Mouse (Mus musculus): ENCODE results near the gene Dido1. TPM values are rescaled to one million over a fixed set of nuclear protein-coding genes. Genes with fewer than 3 reads are reported as not detected.

Dido1 gene
- polyA plus RNA-seq, 1 experiment from 2014 or later, result 40.0 TPM

DNA sequence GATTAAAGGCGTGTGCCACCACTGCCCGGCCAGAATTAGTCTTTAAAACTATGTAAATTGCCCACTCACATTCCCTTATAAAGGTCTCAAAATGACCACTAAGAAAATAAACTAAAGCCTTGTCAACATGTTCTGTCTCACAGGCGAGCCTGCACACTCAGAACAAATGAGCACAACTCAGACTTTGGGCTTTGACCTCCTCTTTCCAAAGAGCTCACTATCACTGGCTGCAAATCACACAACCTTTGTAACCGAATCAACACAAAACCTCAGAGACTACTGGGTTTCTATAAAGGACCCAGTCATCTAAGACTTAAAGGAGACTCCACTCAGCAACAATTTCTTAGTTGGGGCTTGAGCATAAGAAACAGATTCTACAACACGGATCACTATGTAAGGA, 9.3 kb downstream of the Dido1 start:
- Histone ChIP-seq H3K27ac (no peak overlapping the region), H3K9me3 (replicated peaks) (no peaks in the 10 kb centered on the region), H3K36me3 (peaks cover 7% of the 10 kb centered on the region), H3K27me3 (ENCODE audit: low read depth, poor library complexity, severe bottlenecking) (no peaks in the 10 kb centered on the region), H3K4me1 (peaks cover 30% of the 10 kb centered on the region), H3K4me3 (peak overlapping the region; percentile 77)
- no peak for DNase-seq (ENCODE audit: low spot score)
- WGBS, result 85% methylated on average over 5 of the region's 5 CpGs

DNA sequence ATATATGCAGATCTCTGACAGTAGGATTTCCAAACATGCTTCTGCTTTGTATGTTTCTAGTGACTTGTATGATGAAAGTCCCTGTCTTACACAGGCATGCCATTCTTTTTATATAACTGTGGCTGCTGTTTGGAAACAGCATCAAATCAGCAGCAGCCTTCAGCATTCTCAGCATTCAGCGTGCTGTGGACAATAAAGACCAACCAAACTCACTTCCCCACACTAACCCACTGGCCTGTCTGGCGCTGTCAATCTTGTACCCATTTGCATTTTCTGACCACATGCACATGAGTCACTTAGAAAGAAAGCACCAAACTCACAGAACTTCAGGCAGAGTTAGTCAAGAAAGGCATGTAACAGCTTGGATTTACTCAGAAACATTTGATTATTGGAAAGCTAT, 14.6 kb downstream of the Dido1 start:
- 92% methylated on average over 2 of the region's 2 CpGs for WGBS
- Histone ChIP-seq H3K4me3 (no peak overlapping the region), H3K9me3 (replicated peaks) (no peaks in the 10 kb centered on the region), H3K4me1 (peaks cover 8% of the 10 kb centered on the region), H3K27ac (no peak overlapping the region), H3K27me3 (ENCODE audit: low read depth, poor library complexity, severe bottlenecking) (no peaks in the 10 kb centered on the region), H3K36me3 (peaks cover 16% of the 10 kb centered on the region)
- DNase-seq (ENCODE audit: low spot score), result no peak

- H3K9me3 ChIP-seq (replicated peaks), result no peaks in the 10 kb centered on the region
- WGBS, result 5% methylated on average over 1 of the region's 1 CpGs
- no peaks in the 10 kb centered on the region for H3K27me3 ChIP-seq (ENCODE audit: low read depth, poor library complexity, severe bottlenecking)
- H3K27ac ChIP-seq, result no peak overlapping the region
- no peak overlapping the region for H3K4me3 ChIP-seq
- H3K36me3 ChIP-seq, result peaks cover 42% of the 10 kb centered on the region
- H3K4me1 ChIP-seq, result no peaks in the 10 kb centered on the region
- no peak for DNase-seq (ENCODE audit: low spot score)
Measured at GRCm38 (mm10) chr2:180692630-180693029, 17.2 kb downstream of the Dido1 start.

- Histone ChIP-seq H3K9me3 (replicated peaks) (no peaks in the 10 kb centered on the region), H3K4me3 (no peak overlapping the region), H3K27me3 (ENCODE audit: low read depth, poor library complexity, severe bottlenecking) (no peaks in the 10 kb centered on the region), H3K36me3 (peaks cover 70% of the 10 kb centered on the region), H3K4me1 (no peaks in the 10 kb centered on the region), H3K27ac (no peak overlapping the region)
- no peak for DNase-seq (ENCODE audit: low spot score)
- 92% methylated on average over 5 of the region's 5 CpGs for WGBS
Measured at GRCm38 (mm10) chr2:180689841-180690240, 20.0 kb downstream of the Dido1 start.

GRCm38 (mm10) chr2:180684031-180684430, 25.8 kb downstream of the Dido1 start:
- peaks cover 97% of the 10 kb centered on the region for H3K36me3 ChIP-seq
- no peak overlapping the region for H3K27ac ChIP-seq
- H3K4me1 ChIP-seq, result no peaks in the 10 kb centered on the region
- 96% methylated on average over 4 of the region's 4 CpGs for WGBS
- H3K9me3 ChIP-seq (replicated peaks), result no peaks in the 10 kb centered on the region
- no peak for DNase-seq (ENCODE audit: low spot score)
- H3K4me3 ChIP-seq, result no peak overlapping the region
- H3K27me3 ChIP-seq (ENCODE audit: low read depth, poor library complexity, severe bottlenecking), result no peaks in the 10 kb centered on the region

- Histone ChIP-seq H3K36me3 (peaks cover 94% of the 10 kb centered on the region), H3K27me3 (ENCODE audit: low read depth, poor library complexity, severe bottlenecking) (no peaks in the 10 kb centered on the region), H3K4me3 (no peak overlapping the region), H3K27ac (no peak overlapping the region), H3K9me3 (replicated peaks) (no peaks in the 10 kb centered on the region), H3K4me1 (no peaks in the 10 kb centered on the region)
- no peak for DNase-seq (ENCODE audit: low spot score)
- 95% methylated on average over 2 of the region's 2 CpGs for WGBS
Measured at GRCm38 (mm10) chr2:180683524-180683923, 26.3 kb downstream of the Dido1 start.

DNA sequence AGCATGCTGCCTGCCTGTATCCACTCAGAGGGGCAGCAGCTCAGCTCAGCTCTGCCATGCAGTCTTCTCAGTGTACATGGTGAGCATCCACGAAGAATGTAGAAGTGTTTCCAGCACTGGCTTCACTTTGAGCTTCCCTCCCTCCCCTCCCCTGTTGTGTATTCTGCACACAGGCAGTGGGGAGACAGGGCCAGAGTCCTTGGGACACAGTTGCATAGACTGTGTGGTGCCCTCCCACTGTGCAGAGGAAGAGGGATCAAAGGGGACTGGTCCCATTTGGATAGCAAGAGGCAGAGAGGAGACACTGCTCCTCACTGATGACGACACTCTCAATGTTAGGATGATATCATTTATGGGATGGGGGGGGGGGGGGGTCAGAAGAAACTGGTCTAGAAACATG, 28.6 kb downstream of the Dido1 start:
- Histone ChIP-seq H3K36me3 (peaks cover 71% of the 10 kb centered on the region), H3K27ac (no peak overlapping the region), H3K4me3 (no peak overlapping the region), H3K9me3 (replicated peaks) (no peaks in the 10 kb centered on the region), H3K4me1 (no peaks in the 10 kb centered on the region), H3K27me3 (ENCODE audit: low read depth, poor library complexity, severe bottlenecking) (no peaks in the 10 kb centered on the region)
- DNase-seq (ENCODE audit: low spot score), result no peak
- 75% methylated on average over 2 of the region's 2 CpGs for WGBS

DNA sequence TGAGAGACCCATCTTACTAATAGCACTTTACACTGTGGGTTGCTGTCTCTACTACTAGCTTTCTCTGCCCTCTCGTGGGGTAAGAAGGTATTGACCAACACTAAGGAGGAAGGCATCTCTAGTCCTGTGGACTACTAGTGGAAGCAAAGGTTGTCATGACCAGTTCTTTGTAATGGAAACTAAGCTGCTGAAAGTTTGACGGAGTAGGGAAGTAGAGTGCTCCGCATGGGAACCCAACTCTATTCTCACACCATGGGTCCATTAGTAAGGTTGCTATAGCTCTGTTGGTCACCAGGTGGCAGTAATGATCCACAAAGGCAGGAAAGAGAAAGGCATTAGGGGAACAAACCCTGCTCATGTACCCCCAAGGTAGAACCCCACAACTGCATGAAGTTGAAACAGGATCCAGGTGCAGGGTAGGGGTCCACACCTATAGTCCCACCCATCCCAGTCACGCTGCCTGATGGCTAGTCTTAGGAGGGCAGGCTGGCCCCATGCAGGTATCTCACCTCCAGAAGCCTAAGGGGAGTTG, 31.1 kb downstream of the Dido1 start:
- H3K27me3 ChIP-seq (ENCODE audit: low read depth, poor library complexity, severe bottlenecking), result no peaks in the 10 kb centered on the region
- no peaks in the 10 kb centered on the region for H3K4me1 ChIP-seq
- peaks cover 62% of the 10 kb centered on the region for H3K36me3 ChIP-seq
- WGBS, result 27% methylated on average over 4 of the region's 4 CpGs
- H3K4me3 ChIP-seq, result no peak overlapping the region
- no peak overlapping the region for H3K27ac ChIP-seq
- no peaks in the 10 kb centered on the region for H3K9me3 ChIP-seq (replicated peaks)
- DNase-seq (ENCODE audit: low spot score), result peak; percentile 53

GRCm38 (mm10) chr2:180676706-180677105, 33.1 kb downstream of the Dido1 start:
- DNase-seq (ENCODE audit: low spot score), result no peak
- WGBS, result 86% methylated on average over 2 of the region's 2 CpGs
- H3K4me3 ChIP-seq, result no peak overlapping the region
- no peak overlapping the region for H3K27ac ChIP-seq
- no peaks in the 10 kb centered on the region for H3K4me1 ChIP-seq
- no peaks in the 10 kb centered on the region for H3K9me3 ChIP-seq (replicated peaks)
- peaks cover 62% of the 10 kb centered on the region for H3K36me3 ChIP-seq
- H3K27me3 ChIP-seq (ENCODE audit: low read depth, poor library complexity, severe bottlenecking), result no peaks in the 10 kb centered on the region

DNA sequence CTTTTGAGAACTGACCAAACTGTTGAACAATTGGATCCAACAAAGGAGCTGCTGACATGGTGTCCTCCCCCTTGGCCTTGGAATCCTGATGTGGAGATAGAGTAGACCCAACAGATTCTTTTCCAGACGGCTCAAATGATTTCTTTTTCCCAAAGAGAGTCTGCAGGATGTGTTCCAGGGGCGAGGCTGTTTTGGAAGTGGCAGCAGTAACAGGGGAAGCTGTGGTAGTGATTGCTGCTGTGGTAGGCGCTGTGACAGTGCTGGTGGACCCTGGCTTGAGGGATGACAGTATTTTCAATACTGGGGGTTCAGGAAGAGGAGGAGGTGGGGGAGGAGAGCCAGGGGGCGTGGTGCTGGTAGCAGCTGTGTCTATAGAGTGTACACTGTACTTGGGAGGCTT, 47.8 kb downstream of the Dido1 start:
- no peak for DNase-seq (ENCODE audit: low spot score)
- H3K27me3 ChIP-seq (ENCODE audit: low read depth, poor library complexity, severe bottlenecking), result peaks cover 7% of the 10 kb centered on the region; the same call in 1 of the 2 replicates

DNA sequence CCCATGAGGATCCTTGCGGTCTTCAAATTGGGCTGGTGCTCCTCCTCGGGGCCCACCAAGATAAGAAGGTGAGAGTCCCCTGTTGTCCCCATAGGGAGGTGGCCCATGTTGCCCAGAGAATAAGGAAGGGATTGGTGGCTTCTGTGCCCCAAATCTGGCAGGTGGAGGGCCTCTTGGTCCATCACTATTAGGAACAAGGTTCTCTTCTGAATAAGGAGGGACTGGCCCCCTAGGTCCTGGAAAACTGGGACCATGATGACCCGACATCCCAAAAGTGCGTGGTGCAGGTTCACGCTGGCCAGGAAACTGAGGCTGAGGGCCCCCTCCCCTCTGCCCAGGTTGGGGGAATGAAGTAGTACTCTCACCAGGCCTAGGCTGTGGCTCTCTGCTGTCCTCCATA, 49.3 kb downstream of the Dido1 start:
- Histone ChIP-seq H3K9me3 (replicated peaks) (no peaks in the 10 kb centered on the region), H3K4me3 (no peak overlapping the region), H3K27ac (no peak overlapping the region), H3K4me1 (peaks cover 16% of the 10 kb centered on the region), H3K27me3 (ENCODE audit: low read depth, poor library complexity, severe bottlenecking) (peaks cover 7% of the 10 kb centered on the region; the same call in 1 of the 2 replicates), H3K36me3 (peaks cover 42% of the 10 kb centered on the region)
- 97% methylated on average over 5 of the region's 5 CpGs for WGBS
- DNase-seq (ENCODE audit: low spot score), result no peak

More for the DNA sequence above, 47.8 kb downstream of the Dido1 start:
- Histone ChIP-seq H3K4me3 (no peak overlapping the region), H3K27ac (no peak overlapping the region), H3K9me3 (replicated peaks) (no peaks in the 10 kb centered on the region), H3K4me1 (peaks cover 16% of the 10 kb centered on the region), H3K36me3 (peaks cover 57% of the 10 kb centered on the region)
- WGBS, result 91% methylated on average over 4 of the region's 4 CpGs

DNA sequence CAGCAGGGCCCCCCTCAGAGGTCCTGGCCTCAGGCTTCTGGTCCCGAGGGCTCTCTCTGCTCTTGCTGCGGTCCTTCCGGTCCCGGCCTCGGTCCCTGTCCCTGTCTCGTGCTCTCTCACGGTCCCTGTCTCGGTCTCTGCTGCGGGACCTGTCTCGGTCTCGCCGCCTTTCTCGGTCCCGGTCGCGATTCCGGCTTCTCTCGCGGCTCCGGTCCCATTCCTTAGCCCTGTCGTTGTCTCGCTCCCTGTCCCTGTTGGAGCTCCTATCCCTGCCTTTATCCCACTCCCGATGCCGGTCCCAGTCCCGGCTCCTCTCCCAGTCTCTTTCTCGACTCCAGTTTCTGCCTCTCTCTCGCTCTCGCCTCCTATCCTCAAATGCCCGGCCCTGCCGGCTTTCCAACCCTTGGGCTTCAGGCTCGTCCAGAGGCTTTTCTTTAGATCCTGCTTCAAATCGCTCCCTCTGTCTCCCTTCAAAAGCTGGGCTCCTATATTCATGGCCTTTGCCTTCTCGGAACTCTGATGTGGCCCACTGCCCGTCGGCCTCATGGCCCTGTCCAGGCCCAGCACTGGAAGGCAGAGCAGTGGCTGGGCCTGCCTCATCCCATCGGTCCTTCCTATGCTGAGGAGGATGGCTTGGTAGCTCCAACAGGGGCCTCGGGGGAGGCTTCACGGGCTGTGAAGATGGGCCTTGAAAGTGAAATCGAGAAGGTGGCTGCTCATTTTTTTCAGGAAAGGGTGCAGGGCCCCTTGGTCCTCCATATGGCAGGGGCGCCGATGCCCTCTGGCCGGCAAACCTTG, 50.2 kb downstream of the Dido1 start:
- DNase-seq (ENCODE audit: low spot score), result peak; percentile 41
- Histone ChIP-seq H3K27me3 (ENCODE audit: low read depth, poor library complexity, severe bottlenecking) (peaks cover 7% of the 10 kb centered on the region; the same call in 1 of the 2 replicates), H3K27ac (peak overlapping the region; percentile 61; the same call in 1 of the 2 replicates), H3K9me3 (replicated peaks) (no peaks in the 10 kb centered on the region), H3K4me3 (peak overlapping the region; percentile 40), H3K36me3 (peaks cover 33% of the 10 kb centered on the region), H3K4me1 (peaks cover 16% of the 10 kb centered on the region)
- WGBS, result 34% methylated on average over 42 of the region's 42 CpGs

DNA sequence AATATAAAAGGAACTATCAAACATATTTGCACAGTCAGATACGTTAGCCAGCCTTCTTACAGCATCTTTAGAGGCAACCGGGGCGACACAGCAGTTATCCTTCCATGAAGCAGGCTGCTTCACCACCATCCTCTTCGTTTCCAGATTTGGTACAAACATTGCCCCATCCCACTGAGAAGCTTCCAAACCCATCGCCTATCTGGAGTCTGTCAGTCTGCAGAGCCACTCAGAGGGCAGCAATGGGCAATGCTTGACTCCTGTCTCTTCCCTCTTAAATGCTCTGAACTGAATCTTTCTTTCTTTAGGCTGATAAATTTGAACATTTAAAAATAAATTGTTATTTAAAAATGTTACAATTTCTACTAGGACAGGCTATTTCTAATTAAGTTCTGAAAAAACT, 51.4 kb downstream of the Dido1 start:
- no peaks in the 10 kb centered on the region for H3K9me3 ChIP-seq (replicated peaks)
- no peak overlapping the region for H3K27ac ChIP-seq
- peaks cover 28% of the 10 kb centered on the region for H3K36me3 ChIP-seq
- DNase-seq (ENCODE audit: low spot score), result no peak
- WGBS, result 89% methylated on average over 5 of the region's 5 CpGs
- no peak overlapping the region for H3K4me3 ChIP-seq
- H3K27me3 ChIP-seq (ENCODE audit: low read depth, poor library complexity, severe bottlenecking), result peaks cover 7% of the 10 kb centered on the region; the same call in 1 of the 2 replicates
- H3K4me1 ChIP-seq, result peaks cover 16% of the 10 kb centered on the region

Measured in limb, embryonic 10.5 days (tissue).